Mouse (Mus musculus): ENCODE data around the gene Eno2. TPM values are rescaled to one million over a fixed set of nuclear protein-coding genes. Genes with fewer than 3 reads are reported as not detected.

Gene Eno2
- total and polyA plus RNA-seq, 3 experiments, result 20.8 to 24.6 (median 23.6) TPM

- Histone ChIP-seq H3K36me3 (replicated peaks in 1 of 2; ENCODE audit: control insufficient read depth in 1 of 2, insufficient read depth in 1 of 2, low read length in 1 of 2) (peaks cover 14 to 42% of the 10 kb centered on the region in 2 experiments), H3K4me2 (ENCODE audit: insufficient read depth, low read depth, poor library complexity, severe bottlenecking) (0 out of 2 replicates have a peak overlapping the region, but pooled peaks have one; percentile 16), H3K4me1 (ENCODE audit: control insufficient read depth in 1 of 2, insufficient read depth in 2 of 2) (peaks cover 5 to 39% of the 10 kb centered on the region in 2 experiments), H3K9me3 (replicated peaks; ENCODE audit: low read length) (no peaks in the 10 kb centered on the region), H3K27me3 (replicated peaks) (no peaks in the 10 kb centered on the region), H3K9ac (ENCODE audit: insufficient read depth, low read depth) (peak overlapping the region; percentile 95), H3K79me2 (replicated peaks; ENCODE audit: control insufficient read depth, extremely low read depth, insufficient read depth, poor library complexity, severe bottlenecking) (peaks cover 6% of the 10 kb centered on the region; the same call in 1 of the 2 replicates), H3K27ac (ENCODE audit: insufficient read depth, low read depth) (no peak overlapping the region), H3K4me3 (replicated peaks in 1 of 3; ENCODE audit: low read depth in 2 of 3, low read length in 2 of 3, poor library complexity in 1 of 3) (no peak overlapping the region)
- TF ChIP-seq USF1 (IDR thresholded peaks at IDR 0.05; ENCODE audit: low read depth, low read length) (no peak), ZMIZ1 (IDR thresholded peaks at IDR 0.05; ENCODE audit: low read depth, low read length) (no peak), SIN3A (IDR thresholded peaks at IDR 0.05; ENCODE audit: low read length) (no peak), TCF12 (IDR thresholded peaks at IDR 0.05; ENCODE audit: low read depth, low read length) (no peak), IRF4 (IDR thresholded peaks at IDR 0.05; ENCODE audit: low read depth, low read length) (no peak), CTCF (conservative IDR thresholded peaks at IDR 0.05 in 1 of 2, IDR thresholded peaks at IDR 0.05 in 1 of 2; ENCODE audit: low read depth in 2 of 2, low read length in 2 of 2) (no peak), USF2 (conservative IDR thresholded peaks at IDR 0.05; ENCODE audit: low read depth, low read length) (no peak), CHD1 (IDR thresholded peaks at IDR 0.05; ENCODE audit: low read depth, low read length) (no peak), EP300 (IDR thresholded peaks at IDR 0.05; ENCODE audit: low read length) (no peak), ZKSCAN1 (IDR thresholded peaks at IDR 0.05; ENCODE audit: borderline replicate concordance, low read depth, low read length) (no peak), HCFC1 (IDR thresholded peaks at IDR 0.05; ENCODE audit: low read depth, low read length) (no peak), ZC3H11A (IDR thresholded peaks at IDR 0.05; ENCODE audit: low read depth, low read length) (no peak), SMC3 (IDR thresholded peaks at IDR 0.05; ENCODE audit: low read depth, low read length) (no peak), NELFE (IDR thresholded peaks at IDR 0.05; ENCODE audit: low read depth, low read length) (no peak), POLR2A (IDR thresholded peaks at IDR 0.05; ENCODE audit: low read depth, low read length) (no peak)
- DNase-seq (ENCODE audit: extremely low read depth), result no peak
- in situ Hi-C loops (cut with MboI; ENCODE audit: low pct_ligation_motif_present, low pct_unique_long_range_greater_than_20kb, low sequenced_read_pairs) (no loop called here), dilution Hi-C loops (cut with MboI; ENCODE audit: extremely low pct_ligation_motif_present, extremely low pct_unique_long_range_greater_than_20kb, low sequenced_read_pairs) (no loop called here)
Observed at GRCm38 (mm10) chr6:124757909-124758848, 11.3 kb downstream of the Eno2 start.

DNA sequence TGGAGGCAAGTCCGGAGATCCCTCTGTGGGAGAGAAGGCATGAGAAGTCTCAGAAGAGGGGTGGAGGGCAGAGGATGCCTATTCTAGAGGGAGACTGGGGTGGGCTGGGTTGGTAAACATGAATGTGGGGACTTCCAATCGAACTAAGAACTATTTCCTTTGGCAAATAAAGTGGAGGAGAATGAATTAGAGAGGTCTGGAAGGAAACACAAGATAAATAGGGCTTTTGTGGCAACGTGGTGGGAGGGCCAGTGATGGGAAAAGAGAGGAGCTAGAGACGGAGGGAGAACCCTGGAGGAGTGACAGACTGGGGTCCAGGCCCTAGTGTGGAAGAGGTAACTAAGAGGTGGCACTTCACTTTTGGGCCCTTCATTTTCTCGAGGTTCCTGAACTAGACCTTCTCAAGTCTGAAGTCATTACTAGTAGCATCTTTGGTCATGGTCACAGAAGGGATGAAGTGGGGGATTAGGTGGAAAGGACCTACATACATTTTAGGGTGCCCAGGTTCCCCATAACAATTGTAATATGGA is 12.1 kb downstream of the Eno2 start:
- H3K4me3 ChIP-seq (replicated peaks in 1 of 3; ENCODE audit: low read depth in 2 of 3, low read length in 2 of 3, poor library complexity in 1 of 3), result peak overlapping the region; percentile 66 to 95 (median 68)
- peaks cover 8 to 41% of the 10 kb centered on the region in 2 experiments for H3K36me3 ChIP-seq (replicated peaks in 1 of 2; ENCODE audit: control insufficient read depth in 1 of 2, insufficient read depth in 1 of 2, low read length in 1 of 2)
- H3K27ac ChIP-seq (ENCODE audit: insufficient read depth, low read depth), result no peak overlapping the region
- peak overlapping the region; percentile 78 for H3K4me2 ChIP-seq (ENCODE audit: insufficient read depth, low read depth, poor library complexity, severe bottlenecking)
- DNase-seq (ENCODE audit: extremely low read depth), result no peak
- peaks cover 6% of the 10 kb centered on the region; the same call in 1 of the 2 replicates for H3K79me2 ChIP-seq (replicated peaks; ENCODE audit: control insufficient read depth, extremely low read depth, insufficient read depth, poor library complexity, severe bottlenecking)
- H3K9ac ChIP-seq (ENCODE audit: insufficient read depth, low read depth), result peak overlapping the region; percentile 95
- no peak for TF ChIP-seq ELF1 (IDR thresholded peaks at IDR 0.05; ENCODE audit: low read depth, low read length)
- no peak for TF ChIP-seq IRF4 (IDR thresholded peaks at IDR 0.05; ENCODE audit: low read depth, low read length)
- no peak for TF ChIP-seq JUND (conservative IDR thresholded peaks at IDR 0.05; ENCODE audit: low read depth, low read length)
- no peak for TF ChIP-seq ZKSCAN1 (IDR thresholded peaks at IDR 0.05; ENCODE audit: borderline replicate concordance, low read depth, low read length)
- TF ChIP-seq GABPA (IDR thresholded peaks at IDR 0.05; ENCODE audit: insufficient replicate concordance, low read depth, low read length), result no peak
- TF ChIP-seq MYC (IDR thresholded peaks at IDR 0.05; ENCODE audit: low read depth, low read length), result no peak
- TF ChIP-seq USF1 (IDR thresholded peaks at IDR 0.05; ENCODE audit: low read depth, low read length), result no peak
- TF ChIP-seq MAZ (IDR thresholded peaks at IDR 0.05; ENCODE audit: low read depth, low read length), result no peak
- no peak for TF ChIP-seq POLR2AphosphoS2 (IDR thresholded peaks at IDR 0.05; ENCODE audit: low read depth, low read length)
- TF ChIP-seq UBTF (IDR thresholded peaks at IDR 0.05; ENCODE audit: low read depth, low read length), result no peak
- TF ChIP-seq CTCF (conservative IDR thresholded peaks at IDR 0.05 in 1 of 2, IDR thresholded peaks at IDR 0.05 in 1 of 2; ENCODE audit: low read depth in 2 of 2, low read length in 2 of 2), result no peak
- TF ChIP-seq CHD2 (IDR thresholded peaks at IDR 0.05; ENCODE audit: low read length), result no peak
- no peak for TF ChIP-seq JUN (IDR thresholded peaks at IDR 0.05; ENCODE audit: insufficient read depth, low read depth, low read length)
- TF ChIP-seq SMC3 (IDR thresholded peaks at IDR 0.05; ENCODE audit: low read depth, low read length), result no peak
- no peak for TF ChIP-seq EP300 (IDR thresholded peaks at IDR 0.05; ENCODE audit: low read length)
- TF ChIP-seq BHLHE40 (IDR thresholded peaks at IDR 0.05; ENCODE audit: low read depth, low read length), result no peak
- no peaks in the 10 kb centered on the region for H3K27me3 ChIP-seq (replicated peaks)
- in situ Hi-C loops (cut with MboI; ENCODE audit: low pct_ligation_motif_present, low pct_unique_long_range_greater_than_20kb, low sequenced_read_pairs), result no loop called here
- dilution Hi-C loops (cut with MboI; ENCODE audit: extremely low pct_ligation_motif_present, extremely low pct_unique_long_range_greater_than_20kb, low sequenced_read_pairs), result no loop called here
- no peaks in the 10 kb centered on the region for H3K9me3 ChIP-seq (replicated peaks; ENCODE audit: low read length)
- H3K4me1 ChIP-seq (ENCODE audit: control insufficient read depth in 1 of 2, insufficient read depth in 2 of 2), result peaks cover 5 to 39% of the 10 kb centered on the region in 2 experiments
